In genomic region chr5:65390648-65391644, GRCm38 (mm10) we compare ENCODE assay signal across 7 mouse cellular contexts. TPM values are rescaled to one million over a fixed set of nuclear protein-coding genes. Genes with fewer than 3 reads are reported as not detected.
DNase-seq lines count a peak whose midpoint lies in the region; ATAC-seq lines count a peak whose summit lies in the region.

Gene Rpl9, minus strand, starts transcription at chr5:65391444.
Gene Lias, plus strand, starts transcription at chr5:65391497.

- H3K36me3 ChIP-seq in embryonic facial prominence, embryonic 12.5 days: peaks cover 45% of the 10 kb centered on the region
- peaks cover 13% of the 10 kb centered on the region for H3K36me3 ChIP-seq in limb, embryonic 11.5 days (ENCODE audit: control insufficient read depth, insufficient read depth, low read length)
- H3K36me3 ChIP-seq in midbrain, embryonic 14.5 days (ENCODE audit: control insufficient read depth, insufficient read depth, low read length): peaks cover 38% of the 10 kb centered on the region

- peak; percentile 91 for ATAC-seq in embryonic facial prominence, embryonic 12.5 days (ENCODE audit: insufficient number of reproducible peaks, insufficient read depth, low FRiP score, low TSS enrichment)
- peak; percentile 94 for ATAC-seq in limb, embryonic 11.5 days (ENCODE audit: insufficient number of reproducible peaks, low FRiP score, low TSS enrichment, low read depth)
- peak; percentile 97 for ATAC-seq in midbrain, embryonic 14.5 days (ENCODE audit: low FRiP score, low TSS enrichment)

- H3K9ac ChIP-seq in embryonic facial prominence, embryonic 12.5 days: peak within 1 kb of the TSS; percentile 99
- H3K9ac ChIP-seq in limb, embryonic 11.5 days (ENCODE audit: low read length): peak within 1 kb of the TSS; percentile 88
- peak within 1 kb of the TSS; percentile 99 for H3K9ac ChIP-seq in midbrain, embryonic 14.5 days (replicated peaks; ENCODE audit: low read length)

- peak within 1 kb of the TSS; percentile 92 for H3K27ac ChIP-seq in embryonic facial prominence, embryonic 12.5 days
- H3K27ac ChIP-seq in limb, embryonic 11.5 days (replicated peaks; ENCODE audit: low read depth, low read length): peak within 1 kb of the TSS; percentile 90
- peak within 1 kb of the TSS; percentile 95 for H3K27ac ChIP-seq in midbrain, embryonic 14.5 days (replicated peaks; ENCODE audit: low read depth, low read length)

- DNase-seq in adrenal gland, postnatal 25 days: peak; percentile 98
- DNase-seq in heart, adult 11 months: peak; percentile 100
- peak; percentile 100 for DNase-seq in kidney, adult 18-20 months
- peak; percentile 99 for DNase-seq in limb, embryonic 11.5 days (ENCODE audit: low spot score)
- peak; percentile 99 for DNase-seq in midbrain, embryonic 14.5 days
- DNase-seq in spleen, adult 18-20 months: peak; percentile 97 to 99

- H3K4me2 ChIP-seq in embryonic facial prominence, embryonic 12.5 days (replicated peaks): peak within 1 kb of the TSS; percentile 88
- H3K4me2 ChIP-seq in limb, embryonic 11.5 days (ENCODE audit: low read depth, severe bottlenecking): peak within 1 kb of the TSS; percentile 65
- peak within 1 kb of the TSS; percentile 84 for H3K4me2 ChIP-seq in midbrain, embryonic 14.5 days (ENCODE audit: low read length)

- under 1% methylated on average over 83 of the region's 83 CpGs for WGBS in embryonic facial prominence, embryonic 12.5 days
- under 1% methylated on average over 83 of the region's 83 CpGs for WGBS in limb, embryonic 11.5 days
- WGBS in midbrain, embryonic 14.5 days: under 1% methylated on average over 83 of the region's 83 CpGs

- H3K4me3 ChIP-seq in embryonic facial prominence, embryonic 12.5 days: peak within 1 kb of the TSS; percentile 99
- peak within 1 kb of the TSS; percentile 70 for H3K4me3 ChIP-seq in limb, embryonic 11.5 days (ENCODE audit: low read depth, low read length)
- H3K4me3 ChIP-seq in midbrain, embryonic 14.5 days (replicated peaks; ENCODE audit: low read depth, low read length): peak within 1 kb of the TSS; percentile 95

- H3K4me1 ChIP-seq in embryonic facial prominence, embryonic 12.5 days: peaks cover 10% of the 10 kb centered on the region
- no peaks in the 10 kb centered on the region; the same call in 1 of the 2 replicates for H3K4me1 ChIP-seq in limb, embryonic 11.5 days (ENCODE audit: control insufficient read depth, insufficient read depth, low read length)
- H3K4me1 ChIP-seq in midbrain, embryonic 14.5 days (ENCODE audit: control insufficient read depth, insufficient read depth, low read length): peaks cover 10% of the 10 kb centered on the region

- no peaks in the 10 kb centered on the region for H3K27me3 ChIP-seq in embryonic facial prominence, embryonic 12.5 days
- H3K27me3 ChIP-seq in limb, embryonic 11.5 days (ENCODE audit: control insufficient read depth, insufficient read depth, low read length): no peaks in the 10 kb centered on the region
- H3K27me3 ChIP-seq in midbrain, embryonic 14.5 days (ENCODE audit: control insufficient read depth, insufficient read depth, low read length): no peaks in the 10 kb centered on the region

- no peaks in the 10 kb centered on the region for H3K9me3 ChIP-seq in embryonic facial prominence, embryonic 12.5 days
- H3K9me3 ChIP-seq in limb, embryonic 11.5 days (ENCODE audit: control insufficient read depth, low read length): no peaks in the 10 kb centered on the region
- H3K9me3 ChIP-seq in midbrain, embryonic 14.5 days (ENCODE audit: control insufficient read depth, low read length): no peaks in the 10 kb centered on the region

RNA-seq across cellular contexts. Expression of gene Rpl9, which starts in this region (rescaled TPM):
- 893 and 1,018 TPM in 2 replicates for total RNA-seq in adrenal gland, postnatal 25 days (2021)
- 958 and 993 TPM in 2 replicates for polyA plus RNA-seq in embryonic facial prominence, embryonic 12.5 days (2016; fragmentation: Nextera tagmentation; extraction: Ambion mirVana)
- polyA plus RNA-seq in limb, embryonic 11.5 days (2014; fragmentation: Nextera tagmentation; extraction: Ambion mirVana): 1,100 and 1,120 TPM in 2 replicates
- 669 and 719 TPM in 2 replicates for polyA plus RNA-seq in midbrain, embryonic 14.5 days (2014; fragmentation: Nextera tagmentation; extraction: Ambion mirVana)

RNA-seq across cellular contexts. Expression of gene Lias, which starts in this region (rescaled TPM):
- 45.7 and 62.1 TPM in 2 replicates for total RNA-seq in adrenal gland, postnatal 25 days (2021)
- polyA plus RNA-seq in embryonic facial prominence, embryonic 12.5 days (2016; fragmentation: Nextera tagmentation; extraction: Ambion mirVana): 62.3 and 66.6 TPM in 2 replicates
- 71.2 and 72.9 TPM in 2 replicates for polyA plus RNA-seq in limb, embryonic 11.5 days (2014; fragmentation: Nextera tagmentation; extraction: Ambion mirVana)
- polyA plus RNA-seq in midbrain, embryonic 14.5 days (2014; fragmentation: Nextera tagmentation; extraction: Ambion mirVana): 61.7 and 66.2 TPM in 2 replicates

Comparison
In these comparisons a context has a peak if more than half of its experiments do, and no peak if none do; other contexts are left out.
1. Peak in every context shown above with its lines: DNase-seq, ATAC-seq, H3K4me3 ChIP-seq and H3K27ac ChIP-seq.